Mouse (Mus musculus): ENCODE measurements around the gene Trp53tg5. TPM values are rescaled to one million over a fixed set of nuclear protein-coding genes. Genes with fewer than 3 reads are reported as not detected.
A peak's percentile ranks its signal among the peaks of the same experiment; 100 is the strongest.

Gene Trp53tg5
- polyA plus RNA-seq, 1 experiment from 2014 or later = not detected

- ATAC-seq (replicated peaks; ENCODE audit: insufficient number of reproducible peaks, insufficient read depth, low FRiP score, low read depth) = no peak
- no peaks in the 10 kb centered on the region for H3K36me3 ChIP-seq
- no peak overlapping the region for H3K9ac ChIP-seq
- no peak overlapping the region for H3K27ac ChIP-seq
- no peaks in the 10 kb centered on the region for H3K9me3 ChIP-seq (replicated peaks)
- no peak overlapping the region for H3K4me2 ChIP-seq
- peaks cover 24% of the 10 kb centered on the region for H3K27me3 ChIP-seq
- WGBS = 88% methylated on average over 1 of the region's 1 CpGs
- H3K4me3 ChIP-seq = no peak overlapping the region
- peaks cover 36% of the 10 kb centered on the region for H3K4me1 ChIP-seq (replicated peaks)
Measured at GRCm38 (mm10) chr2:164448140-164448539, 25.4 kb downstream of the Trp53tg5 start.

DNA sequence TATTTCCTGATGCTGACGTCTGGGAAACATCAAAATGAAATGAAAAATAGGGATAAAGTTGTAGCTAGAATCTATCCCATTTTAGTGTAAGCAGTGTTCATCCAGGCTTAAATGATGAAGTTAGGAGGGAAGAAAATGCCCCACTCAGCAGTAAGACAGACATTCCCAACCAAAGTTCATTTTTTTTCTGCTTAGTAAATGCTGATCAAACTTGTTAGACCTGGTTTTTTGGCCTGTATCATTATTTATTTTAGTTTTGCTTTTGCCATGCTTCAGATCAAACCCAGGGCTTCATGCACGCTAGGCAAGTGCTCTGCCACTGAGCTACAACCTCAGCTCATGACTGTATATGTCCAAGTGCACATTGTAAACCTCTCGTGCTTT is 27.4 kb downstream of the Trp53tg5 start:
- Histone ChIP-seq H3K4me2 (no peak overlapping the region), H3K9me3 (replicated peaks) (no peaks in the 10 kb centered on the region), H3K27me3 (peaks cover 29% of the 10 kb centered on the region), H3K9ac (no peak overlapping the region), H3K4me3 (no peak overlapping the region), H3K36me3 (no peaks in the 10 kb centered on the region), H3K4me1 (replicated peaks) (peaks cover 33% of the 10 kb centered on the region), H3K27ac (no peak overlapping the region)
- no peak for ATAC-seq (replicated peaks; ENCODE audit: insufficient number of reproducible peaks, insufficient read depth, low FRiP score, low read depth)
- 72% methylated on average over 3 of the region's 3 CpGs for WGBS

DNA sequence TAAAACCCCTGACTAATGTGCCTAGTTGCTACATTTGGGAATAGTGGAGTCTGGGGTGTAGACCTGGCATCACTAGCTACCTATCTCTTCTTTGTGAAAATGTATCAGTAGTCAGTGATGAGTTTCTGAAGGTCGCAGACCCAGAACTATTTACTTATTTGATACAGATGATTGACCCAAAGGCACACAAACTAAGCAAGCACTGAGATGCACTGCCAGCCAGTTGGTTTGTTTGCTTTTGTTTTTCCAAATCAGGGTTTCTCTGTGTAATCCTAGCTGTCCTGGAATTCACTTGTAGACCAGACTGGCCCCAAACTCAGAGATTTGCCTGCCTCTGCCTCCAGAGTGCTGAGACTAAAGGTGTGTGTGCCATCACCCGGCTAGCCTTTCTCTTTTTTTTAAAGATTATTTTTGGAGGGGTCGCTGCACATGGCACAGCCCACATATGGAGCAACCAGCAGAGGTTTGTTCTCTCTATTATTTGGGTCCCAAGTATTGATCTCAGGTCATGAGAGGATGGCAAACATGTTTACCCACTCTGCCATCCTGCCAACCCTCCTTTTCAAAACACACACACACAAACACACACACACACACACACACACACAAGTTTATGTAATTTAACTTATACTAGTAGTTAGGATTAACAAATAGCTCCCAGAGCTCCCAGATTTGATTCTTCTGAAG is 28.0 kb downstream of the Trp53tg5 start:
- Histone ChIP-seq H3K4me2 (no peak overlapping the region), H3K4me3 (no peak overlapping the region), H3K4me1 (replicated peaks) (peaks cover 36% of the 10 kb centered on the region), H3K9me3 (replicated peaks) (no peaks in the 10 kb centered on the region), H3K36me3 (no peaks in the 10 kb centered on the region), H3K27ac (no peak overlapping the region), H3K27me3 (peaks cover 30% of the 10 kb centered on the region), H3K9ac (no peak overlapping the region)
- no peak for ATAC-seq (replicated peaks; ENCODE audit: insufficient number of reproducible peaks, insufficient read depth, low FRiP score, low read depth)
- 77% methylated on average over 3 of the region's 3 CpGs for WGBS

DNA sequence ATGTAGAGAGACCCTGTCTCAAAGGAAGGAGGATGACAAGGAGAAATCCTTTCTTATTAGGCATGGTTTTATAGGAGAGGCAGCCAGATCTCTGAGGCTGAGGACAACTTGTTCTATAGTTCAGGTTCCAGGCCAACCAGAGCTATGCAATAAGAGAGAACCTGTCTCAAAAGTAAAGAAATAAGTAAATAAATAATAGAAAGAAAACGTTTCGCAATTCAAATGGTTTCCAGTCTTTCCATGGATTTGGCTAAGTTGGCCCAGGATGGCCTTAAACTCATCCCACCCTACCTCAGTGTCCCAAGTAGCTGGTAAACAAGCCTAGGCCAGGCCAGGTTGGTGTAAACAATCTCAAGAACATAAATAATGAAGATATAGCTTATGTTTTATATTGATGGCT is 28.8 kb downstream of the Trp53tg5 start:
- H3K4me3 ChIP-seq = no peak overlapping the region
- H3K4me2 ChIP-seq = no peak overlapping the region
- no peaks in the 10 kb centered on the region for H3K36me3 ChIP-seq
- no peak for ATAC-seq (replicated peaks; ENCODE audit: insufficient number of reproducible peaks, insufficient read depth, low FRiP score, low read depth)
- no peak overlapping the region for H3K9ac ChIP-seq
- no peak overlapping the region for H3K27ac ChIP-seq
- H3K27me3 ChIP-seq = peaks cover 30% of the 10 kb centered on the region
- H3K9me3 ChIP-seq (replicated peaks) = no peaks in the 10 kb centered on the region
- 81% methylated on average over 2 of the region's 2 CpGs for WGBS
- H3K4me1 ChIP-seq (replicated peaks) = peaks cover 39% of the 10 kb centered on the region

DNA sequence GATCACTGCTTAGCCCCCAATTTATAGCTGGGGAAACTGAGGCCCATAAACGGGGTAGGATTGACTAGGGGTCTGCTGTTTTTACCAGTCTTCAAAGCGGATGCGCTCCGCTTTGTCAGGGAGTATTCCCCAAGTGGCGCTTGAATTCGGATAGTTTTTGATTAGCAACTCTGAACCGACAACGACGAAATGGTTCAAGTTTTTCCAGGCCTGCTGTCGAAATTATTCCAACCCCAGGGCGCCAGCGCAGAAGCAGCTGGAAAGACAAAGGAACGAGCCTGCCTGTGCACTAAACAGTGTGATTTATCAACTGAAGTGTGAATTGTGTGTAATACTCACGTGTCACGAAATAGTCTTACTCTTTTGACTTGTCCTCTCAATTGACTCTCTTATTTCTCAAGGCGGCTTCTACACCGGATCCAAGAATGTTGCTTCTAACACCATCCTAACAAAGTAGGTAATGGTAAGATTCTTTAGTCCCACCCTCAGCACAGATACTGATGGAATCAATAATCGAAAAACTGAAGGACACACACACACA is 30.0 kb downstream of the Trp53tg5 start, which contains the start of gene Sdc4:
Gene Sdc4, minus strand, starts transcription at position 428 of the 541 bp plus-strand sequence.
- peak within 1 kb of the TSS; percentile 72 for H3K27ac ChIP-seq
- H3K4me2 ChIP-seq = peak within 1 kb of the TSS; percentile 95
- H3K36me3 ChIP-seq = no peaks in the 10 kb centered on the region
- no peaks in the 10 kb centered on the region for H3K9me3 ChIP-seq (replicated peaks)
- WGBS = 12% methylated on average over 18 of the region's 18 CpGs
- H3K4me1 ChIP-seq (replicated peaks) = peaks cover 39% of the 10 kb centered on the region
- H3K9ac ChIP-seq = peak within 1 kb of the TSS; percentile 80
- ATAC-seq (replicated peaks; ENCODE audit: insufficient number of reproducible peaks, insufficient read depth, low FRiP score, low read depth) = no peak; the same call in 1 of the 2 replicates
- peaks cover 30% of the 10 kb centered on the region for H3K27me3 ChIP-seq
- peak within 1 kb of the TSS; percentile 75 for H3K4me3 ChIP-seq

GRCm38 (mm10) chr2:164443051-164443437 is 30.5 kb downstream of the Trp53tg5 start:
- Histone ChIP-seq H3K9ac (peak overlapping the region; percentile 80), H3K9me3 (replicated peaks) (no peaks in the 10 kb centered on the region), H3K27me3 (peaks cover 30% of the 10 kb centered on the region), H3K4me1 (replicated peaks) (peaks cover 42% of the 10 kb centered on the region), H3K4me3 (peak overlapping the region; percentile 75), H3K36me3 (no peaks in the 10 kb centered on the region), H3K4me2 (peak overlapping the region; percentile 95), H3K27ac (peak overlapping the region; percentile 72)
- under 1% methylated on average over 24 of the region's 26 CpGs for WGBS
- ATAC-seq (replicated peaks; ENCODE audit: insufficient number of reproducible peaks, insufficient read depth, low FRiP score, low read depth) = peak; percentile 90

DNA sequence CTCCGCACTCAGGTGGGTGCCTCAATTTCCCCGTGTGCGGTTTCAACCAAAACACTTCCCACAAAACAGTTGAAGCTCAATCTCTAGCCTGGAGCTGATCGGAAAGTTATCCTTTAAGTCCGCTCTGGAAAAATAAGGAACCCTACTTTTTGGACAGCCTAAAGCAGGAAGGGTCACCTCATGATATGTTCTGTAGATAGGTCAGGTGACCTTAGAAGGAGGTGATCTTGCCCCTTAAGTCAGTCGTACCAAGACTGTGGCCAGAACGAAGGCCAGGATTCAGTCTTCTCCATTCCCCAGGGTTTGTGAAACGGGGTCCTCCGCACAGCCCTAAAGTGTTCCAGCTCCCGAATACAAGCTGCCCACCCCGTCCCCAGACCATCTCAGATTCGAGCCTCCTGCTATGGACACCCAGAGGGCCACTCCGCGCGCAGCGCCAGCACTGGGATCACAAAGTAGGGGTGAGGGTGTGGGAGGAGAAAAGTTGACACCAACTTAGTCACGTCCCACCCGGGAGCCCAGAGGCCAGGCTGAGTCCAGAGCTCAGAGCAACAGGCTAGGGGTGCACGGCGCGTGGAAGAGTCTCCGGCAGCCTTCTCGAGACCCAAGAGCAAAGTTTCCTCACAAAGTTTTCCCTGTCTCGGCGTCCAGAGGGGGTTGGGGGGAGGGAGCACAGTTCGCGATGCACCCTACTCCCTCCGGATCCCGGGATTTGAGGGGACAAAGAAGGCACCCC is 31.0 kb downstream of the Trp53tg5 start:
- Histone ChIP-seq H3K27ac (peak overlapping the region; percentile 72), H3K4me3 (peak overlapping the region; percentile 75), H3K9ac (peak overlapping the region; percentile 80), H3K4me2 (peak overlapping the region; percentile 95), H3K27me3 (peaks cover 30% of the 10 kb centered on the region), H3K4me1 (replicated peaks) (peaks cover 46% of the 10 kb centered on the region), H3K36me3 (no peaks in the 10 kb centered on the region), H3K9me3 (replicated peaks) (no peaks in the 10 kb centered on the region)
- 4% methylated on average over 29 of the region's 29 CpGs for WGBS
- peak; percentile 73 for ATAC-seq (replicated peaks; ENCODE audit: insufficient number of reproducible peaks, insufficient read depth, low FRiP score, low read depth)

DNA sequence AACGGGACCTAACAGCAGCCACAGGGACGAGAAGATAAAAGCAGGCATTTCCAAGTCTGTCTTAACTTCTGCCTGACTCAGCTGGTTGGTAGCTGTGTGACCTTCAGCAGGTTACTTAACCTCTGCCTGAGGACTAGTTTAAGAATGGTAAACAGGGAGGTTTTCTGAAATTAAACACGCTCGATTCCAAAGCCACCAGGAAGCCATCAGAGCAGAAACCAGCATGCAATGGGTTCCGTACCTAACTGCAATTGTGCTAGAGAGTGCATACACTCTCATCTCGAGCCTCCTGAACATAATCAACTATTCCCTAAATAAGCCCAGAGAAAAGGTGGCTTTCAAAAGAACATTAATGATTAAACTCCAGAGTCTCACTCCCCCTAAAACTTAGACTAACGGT is 31.8 kb downstream of the Trp53tg5 start:
- H3K4me1 ChIP-seq (replicated peaks) = peaks cover 53% of the 10 kb centered on the region
- H3K9ac ChIP-seq = peak overlapping the region; percentile 80
- ATAC-seq (replicated peaks; ENCODE audit: insufficient number of reproducible peaks, insufficient read depth, low FRiP score, low read depth) = no peak
- H3K27me3 ChIP-seq = peaks cover 30% of the 10 kb centered on the region
- no peaks in the 10 kb centered on the region for H3K9me3 ChIP-seq (replicated peaks)
- peak overlapping the region; percentile 75 for H3K4me3 ChIP-seq
- H3K27ac ChIP-seq = no peak overlapping the region
- WGBS = 38% methylated on average over 7 of the region's 7 CpGs
- peak overlapping the region; percentile 95 for H3K4me2 ChIP-seq
- H3K36me3 ChIP-seq = no peaks in the 10 kb centered on the region

GRCm38 (mm10) chr2:164441155-164441554 is 32.4 kb downstream of the Trp53tg5 start:
- Histone ChIP-seq H3K36me3 (no peaks in the 10 kb centered on the region), H3K4me3 (peak overlapping the region; percentile 75), H3K9me3 (replicated peaks) (no peaks in the 10 kb centered on the region), H3K9ac (peak overlapping the region; percentile 34; the same call in 1 of the 2 replicates), H3K27me3 (peaks cover 27% of the 10 kb centered on the region), H3K4me2 (peak overlapping the region; percentile 95), H3K27ac (no peak overlapping the region), H3K4me1 (replicated peaks) (peaks cover 58% of the 10 kb centered on the region)
- 52% methylated on average over 8 of the region's 8 CpGs for WGBS
- no peak for ATAC-seq (replicated peaks; ENCODE audit: insufficient number of reproducible peaks, insufficient read depth, low FRiP score, low read depth)

DNA sequence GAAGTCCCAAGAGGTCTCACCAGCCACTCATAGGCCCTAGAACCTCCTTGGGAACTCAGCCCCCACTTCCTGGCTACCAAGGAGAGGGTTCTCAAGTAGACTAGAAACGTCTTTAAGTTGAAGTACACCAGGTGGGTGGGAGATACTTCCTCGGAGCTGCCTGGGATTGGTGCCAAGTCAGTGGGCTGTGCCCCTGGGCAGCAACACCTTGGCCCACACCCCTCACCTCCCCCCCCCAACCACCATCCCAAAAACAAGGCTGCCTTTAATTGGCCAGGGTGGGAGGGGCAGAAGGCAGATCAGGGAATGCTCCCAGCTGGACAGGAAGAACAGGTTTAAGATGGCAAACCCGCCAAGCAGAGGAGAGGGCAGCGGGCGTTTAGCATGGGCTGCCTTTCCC is 33.2 kb downstream of the Trp53tg5 start:
- no peak overlapping the region for H3K4me3 ChIP-seq
- H3K4me2 ChIP-seq = no peak overlapping the region
- H3K27me3 ChIP-seq = peaks cover 22% of the 10 kb centered on the region
- WGBS = 69% methylated on average over 5 of the region's 5 CpGs
- H3K36me3 ChIP-seq = no peaks in the 10 kb centered on the region
- H3K27ac ChIP-seq = no peak overlapping the region
- no peaks in the 10 kb centered on the region for H3K9me3 ChIP-seq (replicated peaks)
- no peak overlapping the region for H3K9ac ChIP-seq
- ATAC-seq (replicated peaks; ENCODE audit: insufficient number of reproducible peaks, insufficient read depth, low FRiP score, low read depth) = no peak
- H3K4me1 ChIP-seq (replicated peaks) = peaks cover 67% of the 10 kb centered on the region

GRCm38 (mm10) chr2:164439001-164439421 is 34.5 kb downstream of the Trp53tg5 start:
- Histone ChIP-seq H3K36me3 (no peaks in the 10 kb centered on the region), H3K4me3 (no peak overlapping the region), H3K4me1 (replicated peaks) (peaks cover 70% of the 10 kb centered on the region), H3K9ac (no peak overlapping the region), H3K27me3 (peaks cover 9% of the 10 kb centered on the region; the same call in 1 of the 2 replicates), H3K27ac (no peak overlapping the region; the same call in 1 of the 2 replicates), H3K9me3 (replicated peaks) (no peaks in the 10 kb centered on the region), H3K4me2 (0 out of 2 replicates have a peak overlapping the region, but pooled peaks have one; percentile 3)
- 51% methylated on average over 3 of the region's 3 CpGs for WGBS
- no peak for ATAC-seq (replicated peaks; ENCODE audit: insufficient number of reproducible peaks, insufficient read depth, low FRiP score, low read depth)
